Comparison of ENCODE assay signal across 32 mouse cellular contexts in the genomic region with DNA sequence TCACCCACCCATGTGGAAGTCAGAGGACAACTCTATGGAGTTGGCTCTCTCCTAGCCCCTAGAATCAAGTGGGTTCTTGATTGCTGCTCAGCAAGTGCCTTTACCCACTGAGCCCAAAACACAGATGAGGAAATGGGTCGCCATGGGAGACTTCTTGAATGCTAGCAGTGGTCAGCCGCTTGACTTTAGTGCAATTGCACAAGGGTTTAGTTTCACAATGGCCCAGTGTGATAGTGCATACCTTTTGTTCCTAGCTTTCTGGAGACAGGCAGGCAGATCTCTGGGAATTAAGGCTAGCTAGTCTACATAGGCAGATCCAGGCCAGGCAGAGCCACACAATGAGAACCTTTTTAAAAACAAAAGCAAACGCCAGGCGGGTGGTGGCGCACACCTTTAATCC. TPM values are rescaled to one million over a fixed set of nuclear protein-coding genes. Genes with fewer than 3 reads are reported as not detected.
DNase-seq lines count a peak whose midpoint lies in the region; ATAC-seq and TF ChIP-seq lines count a peak whose summit lies in the region.
"Had no signal": no experiment of that assay in that cellular context is flagged by ENCODE, and none has a peak within 500 bp of the region (broad histone marks: within the 10 kb centered on the region; RNA-seq: fewer than 3 reads in every experiment).

No protein-coding gene starts in this region.

- H3K9ac ChIP-seq in lung, postnatal 0 days (replicated peaks; ENCODE audit: low read depth) = no peak overlapping the region
- H3K9ac ChIP-seq in midbrain, embryonic 11.5 days (ENCODE audit: low read length) = no peak overlapping the region
- H3K9ac ChIP-seq in midbrain, embryonic 15.5 days = no peak overlapping the region
- no peak overlapping the region for H3K9ac ChIP-seq in intestine, embryonic 16.5 days (ENCODE audit: low read depth, low read length)
- H3K9ac ChIP-seq: embryonic facial prominence, embryonic 12.5 days; embryonic facial prominence, embryonic 15.5 days; forebrain, postnatal 0 days; heart, embryonic 12.5 days; heart, embryonic 15.5 days; hindbrain, embryonic 13.5 days had no signal

- 78% methylated on average over 5 of the region's 5 CpGs for WGBS in lung, postnatal 0 days
- 82% methylated on average over 5 of the region's 5 CpGs for WGBS in lung, adult 2 months
- 82% methylated on average over 5 of the region's 5 CpGs for WGBS in midbrain, embryonic 11.5 days
- 82% methylated on average over 5 of the region's 5 CpGs for WGBS in midbrain, embryonic 15.5 days
- 86% methylated on average over 5 of the region's 5 CpGs for WGBS in intestine, embryonic 16.5 days

- no peaks in the 10 kb centered on the region for H3K27me3 ChIP-seq in lung, postnatal 0 days (replicated peaks; ENCODE audit: insufficient read depth, low read length)
- no peaks in the 10 kb centered on the region for H3K27me3 ChIP-seq in midbrain, embryonic 11.5 days (ENCODE audit: control insufficient read depth, insufficient read depth, low read length)
- no peaks in the 10 kb centered on the region for H3K27me3 ChIP-seq in midbrain, embryonic 15.5 days (replicated peaks)
- H3K27me3 ChIP-seq in intestine, embryonic 16.5 days (replicated peaks; ENCODE audit: control insufficient read depth, insufficient read depth, low read length) = no peaks in the 10 kb centered on the region
- H3K27me3 ChIP-seq: CH12.LX; embryonic facial prominence, embryonic 12.5 days; embryonic facial prominence, embryonic 15.5 days; heart, embryonic 12.5 days; heart, embryonic 15.5 days; hindbrain, embryonic 13.5 days; Patski had no signal

- H3K36me3 ChIP-seq in lung, postnatal 0 days (ENCODE audit: insufficient read depth, low read length) = no peaks in the 10 kb centered on the region
- H3K36me3 ChIP-seq in midbrain, embryonic 11.5 days (ENCODE audit: control insufficient read depth, insufficient read depth, low read length) = peaks cover 7% of the 10 kb centered on the region; the same call in 1 of the 2 replicates
- no peaks in the 10 kb centered on the region for H3K36me3 ChIP-seq in midbrain, embryonic 15.5 days (replicated peaks)
- H3K36me3 ChIP-seq in intestine, embryonic 16.5 days (ENCODE audit: control insufficient read depth, insufficient read depth, low read length) = peaks cover 9% of the 10 kb centered on the region

- H3K27ac ChIP-seq in lung, postnatal 0 days (ENCODE audit: low read length) = no peak overlapping the region
- no peak overlapping the region for H3K27ac ChIP-seq in midbrain, embryonic 11.5 days (ENCODE audit: low read depth, low read length)
- no peak overlapping the region for H3K27ac ChIP-seq in midbrain, embryonic 15.5 days
- no peak overlapping the region for H3K27ac ChIP-seq in intestine, embryonic 16.5 days (ENCODE audit: low read length)
- H3K27ac ChIP-seq: embryonic facial prominence, embryonic 12.5 days; embryonic facial prominence, embryonic 15.5 days; gastrocnemius, adult 2 months; heart, embryonic 15.5 days; hindbrain, embryonic 10.5 days; hindbrain, embryonic 13.5 days had no signal

- TF ChIP-seq CTCF in lung, postnatal 0 days (IDR thresholded peaks at IDR 0.05) = no peak
- TF ChIP-seq CTCF in lung, adult 2 months (IDR thresholded peaks at IDR 0.05; ENCODE audit: insufficient read depth, low read length) = no peak

- TF ChIP-seq POLR2A in lung, adult 2 months (IDR thresholded peaks at IDR 0.05; ENCODE audit: borderline replicate concordance, extremely low read depth, low read depth, low read length) = no peak

- no peak overlapping the region for H3K4me3 ChIP-seq in lung, postnatal 0 days (ENCODE audit: low read depth, low read length)
- H3K4me3 ChIP-seq in lung, adult 2 months (replicated peaks; ENCODE audit: extremely low read depth, low read depth, low read length) = no peak overlapping the region
- no peak overlapping the region for H3K4me3 ChIP-seq in midbrain, embryonic 11.5 days (ENCODE audit: low read depth, low read length)
- no peak overlapping the region for H3K4me3 ChIP-seq in midbrain, embryonic 15.5 days
- no peak overlapping the region for H3K4me3 ChIP-seq in intestine, embryonic 16.5 days (ENCODE audit: low read length)
- H3K4me3 ChIP-seq: embryonic facial prominence, embryonic 12.5 days; embryonic facial prominence, embryonic 15.5 days; gastrocnemius, adult 2 months; heart, embryonic 12.5 days; heart, embryonic 15.5 days; hindbrain, embryonic 10.5 days; hindbrain, embryonic 13.5 days had no signal

- TF ChIP-seq EP300 in lung, postnatal 0 days (IDR thresholded peaks at IDR 0.05) = no peak

- ATAC-seq in lung, postnatal 0 days = peak; percentile 4; the same call in 1 of the 2 replicates
- no peak for ATAC-seq in midbrain, embryonic 11.5 days (ENCODE audit: low FRiP score)
- no peak for ATAC-seq in midbrain, embryonic 15.5 days (replicated peaks)
- peak; percentile 36 for ATAC-seq in megakaryocyte progenitor cell, adult 5-6 weeks (replicated peaks; ENCODE audit: poor library complexity)
- no peak for ATAC-seq in intestine, embryonic 16.5 days
- ATAC-seq: activated CD4-positive, CD25-positive, alpha-beta regulatory T cell, adult 4 months; forebrain, embryonic 14.5 days; forebrain, postnatal 0 days; hindbrain, embryonic 16.5 days; inflammation-experienced regulatory T-cells, adult 6 months; Patski had no signal

- DNase-seq in lung, postnatal 0 days (ENCODE audit: low spot score) = peak; percentile 53
- DNase-seq in lung, adult 2 months = no peak
- peak; percentile 21 for DNase-seq in midbrain, embryonic 11.5 days (ENCODE audit: low spot score, missing footprints)
- peak; percentile 35 for DNase-seq in ZHBTc4 (ENCODE audit: low read depth, low spot score)
- no peak for DNase-seq in neural tube, embryonic 10.5 days (ENCODE audit: extremely low spot score, low spot score)
- DNase-seq: adrenal gland, postnatal 10 days; adrenal gland, postnatal 36 days; B cell, adult 2 months; cerebellum, adult 2 months; cerebellum, adult 9-11 months; cerebellum, postnatal 25 days; forebrain, postnatal 0 days; gastrocnemius, adult 2 months; gastrocnemius, postnatal 14 days; heart, adult 18-20 months; heart, postnatal 10 days; heart, postnatal 36 days had no signal

- H3K4me2 ChIP-seq in lung, postnatal 0 days (replicated peaks; ENCODE audit: low read depth, low read length) = no peak overlapping the region
- H3K4me2 ChIP-seq in midbrain, embryonic 11.5 days = no peak overlapping the region
- no peak overlapping the region for H3K4me2 ChIP-seq in midbrain, embryonic 15.5 days
- no peak overlapping the region for H3K4me2 ChIP-seq in intestine, embryonic 16.5 days (ENCODE audit: low read depth, low read length)
- H3K4me2 ChIP-seq: embryonic facial prominence, embryonic 12.5 days; embryonic facial prominence, embryonic 15.5 days; heart, embryonic 12.5 days; heart, embryonic 15.5 days; hindbrain, embryonic 13.5 days had no signal

- no peaks in the 10 kb centered on the region for H3K9me3 ChIP-seq in lung, postnatal 0 days (ENCODE audit: low read length)
- H3K9me3 ChIP-seq in midbrain, embryonic 11.5 days (ENCODE audit: control insufficient read depth, low read length) = no peaks in the 10 kb centered on the region
- no peaks in the 10 kb centered on the region for H3K9me3 ChIP-seq in midbrain, embryonic 15.5 days
- H3K9me3 ChIP-seq in intestine, embryonic 16.5 days (ENCODE audit: control insufficient read depth, low read length) = no peaks in the 10 kb centered on the region
- H3K9me3 ChIP-seq: embryonic facial prominence, embryonic 12.5 days; embryonic facial prominence, embryonic 15.5 days; heart, embryonic 12.5 days; heart, embryonic 15.5 days; hindbrain, embryonic 10.5 days; hindbrain, embryonic 13.5 days had no signal

- no peaks in the 10 kb centered on the region for H3K4me1 ChIP-seq in lung, postnatal 0 days (ENCODE audit: insufficient read depth, low read depth, low read length)
- H3K4me1 ChIP-seq in lung, adult 2 months (ENCODE audit: control insufficient read depth, insufficient read depth, low read length) = 0 out of 2 replicates have a peak, but pooled peaks cover 2% of the 10 kb centered on the region
- 0 out of 2 replicates have a peak, but pooled peaks cover 2% of the 10 kb centered on the region for H3K4me1 ChIP-seq in midbrain, embryonic 11.5 days (ENCODE audit: control insufficient read depth, insufficient read depth, low read length)
- no peaks in the 10 kb centered on the region; the same call in 1 of the 2 replicates for H3K4me1 ChIP-seq in midbrain, embryonic 15.5 days
- H3K4me1 ChIP-seq in intestine, embryonic 16.5 days (ENCODE audit: control insufficient read depth, insufficient read depth, low read length) = no peaks in the 10 kb centered on the region
- H3K4me1 ChIP-seq: embryonic facial prominence, embryonic 12.5 days; embryonic facial prominence, embryonic 15.5 days; heart, embryonic 12.5 days; heart, embryonic 15.5 days; hindbrain, embryonic 10.5 days; hindbrain, embryonic 13.5 days had no signal

RNA-seq across cellular contexts. Expression of gene Memo1, which starts 4.8 kb away (rescaled TPM):
- polyA plus RNA-seq in lung, postnatal 0 days (2015; fragmentation: Nextera tagmentation; extraction: Ambion mirVana) = 54.2 and 56.3 TPM in 2 replicates
- polyA plus RNA-seq in lung, adult 2 months (2012; rRNA removed) = 18.2 and 23.3 TPM in 2 replicates
- polyA plus RNA-seq in midbrain, embryonic 11.5 days (2014; fragmentation: Nextera tagmentation; extraction: Ambion mirVana) = 85.9 and 90.2 TPM in 2 replicates
- polyA plus RNA-seq in midbrain, embryonic 15.5 days (2015; fragmentation: Nextera tagmentation; extraction: Ambion mirVana) = 51.3 and 57.8 TPM in 2 replicates
- 99.8 and 103 TPM in 2 replicates for total RNA-seq in megakaryocyte progenitor cell, adult 5-6 weeks (2015)
- 85.1 and 107 TPM in 2 replicates for total RNA-seq in megakaryocyte progenitor cell, adult 5-6 weeks (2017)
- 63.6 and 70.2 TPM in 2 replicates for polyA plus RNA-seq in intestine, embryonic 16.5 days (2015; fragmentation: Nextera tagmentation; extraction: Ambion mirVana)

RNA-seq across cellular contexts. Expression of gene Dpy30, which starts 23.7 kb away (rescaled TPM):
- polyA plus RNA-seq in lung, postnatal 0 days (2015; fragmentation: Nextera tagmentation; extraction: Ambion mirVana) = 149 and 165 TPM in 2 replicates
- polyA plus RNA-seq in lung, adult 2 months (2012; rRNA removed) = 23.5 and 28.7 TPM in 2 replicates
- polyA plus RNA-seq in midbrain, embryonic 11.5 days (2014; fragmentation: Nextera tagmentation; extraction: Ambion mirVana) = 276 and 277 TPM in 2 replicates
- polyA plus RNA-seq in midbrain, embryonic 15.5 days (2015; fragmentation: Nextera tagmentation; extraction: Ambion mirVana) = 182 and 191 TPM in 2 replicates
- total RNA-seq in megakaryocyte progenitor cell, adult 5-6 weeks (2015) = 253 TPM in 2 replicates
- 200 and 202 TPM in 2 replicates for total RNA-seq in megakaryocyte progenitor cell, adult 5-6 weeks (2017)
- polyA plus RNA-seq in intestine, embryonic 16.5 days (2015; fragmentation: Nextera tagmentation; extraction: Ambion mirVana) = 216 and 246 TPM in 2 replicates

RNA-seq across cellular contexts. Expression of gene Spast, which starts 38.7 kb away (rescaled TPM):
- polyA plus RNA-seq in lung, postnatal 0 days (2015; fragmentation: Nextera tagmentation; extraction: Ambion mirVana) = 10.1 and 12.7 TPM in 2 replicates
- 5.1 and 5.9 TPM in 2 replicates for polyA plus RNA-seq in lung, adult 2 months (2012; rRNA removed)
- polyA plus RNA-seq in midbrain, embryonic 11.5 days (2014; fragmentation: Nextera tagmentation; extraction: Ambion mirVana) = 46.8 and 48.8 TPM in 2 replicates
- 37.6 and 38.4 TPM in 2 replicates for polyA plus RNA-seq in midbrain, embryonic 15.5 days (2015; fragmentation: Nextera tagmentation; extraction: Ambion mirVana)
- total RNA-seq in megakaryocyte progenitor cell, adult 5-6 weeks (2015) = 37.6 and 40.7 TPM in 2 replicates
- total RNA-seq in megakaryocyte progenitor cell, adult 5-6 weeks (2017) = 49.5 and 60.2 TPM in 2 replicates
- 8.5 and 8.8 TPM in 2 replicates for polyA plus RNA-seq in intestine, embryonic 16.5 days (2015; fragmentation: Nextera tagmentation; extraction: Ambion mirVana)

Comparison
In these comparisons a context has a peak if more than half of its experiments do, and no peak if none do; other contexts are left out.
1. DNase-seq: peak in lung, postnatal 0 days (single experiment), midbrain, embryonic 11.5 days (single experiment) and ZHBTc4 (single experiment); none in lung, adult 2 months (single experiment) and neural tube, embryonic 10.5 days (single experiment).
2. ATAC-seq: peak in lung, postnatal 0 days (single experiment) and megakaryocyte progenitor cell, adult 5-6 weeks (single experiment); none in midbrain, embryonic 11.5 days (single experiment), midbrain, embryonic 15.5 days (single experiment) and intestine, embryonic 16.5 days (single experiment).